18 mouse cellular contexts compared by ENCODE assay signal in genomic region chr4:89313461-89313860, GRCm38 (mm10). TPM values are rescaled to one million over a fixed set of nuclear protein-coding genes. Genes with fewer than 3 reads are reported as not detected.
DNase-seq lines count a peak whose midpoint lies in the region; ATAC-seq lines count a peak whose summit lies in the region.
"Had no signal": no experiment of that assay in that cellular context is flagged by ENCODE, and none has a peak within 500 bp of the region (broad histone marks: within the 10 kb centered on the region; RNA-seq: fewer than 3 reads in every experiment).

No protein-coding gene starts in this region.

- DNase-seq in adrenal gland, postnatal 10 days, result peak; percentile 47
- DNase-seq in adrenal gland, adult 8-10 months, result no peak
- peak; percentile 86 for DNase-seq in intestine, embryonic 14.5 days (ENCODE audit: low spot score)
- peak; percentile 67 for DNase-seq in retina, embryonic 14.5 days (ENCODE audit: low spot score)
- DNase-seq in retina, postnatal 1 day, result no peak
- peak; percentile 76 for DNase-seq in mesoderm, embryonic 11.5 days (ENCODE audit: low read depth, low spot score)
- DNase-seq in T-cell, adult 2 months (ENCODE audit: low spot score), result no peak
- DNase-seq: kidney, adult 11 months; left cerebral cortex, postnatal 4 days had no signal

- H3K36me3 ChIP-seq in intestine, embryonic 14.5 days (ENCODE audit: control insufficient read depth, insufficient read depth, low read length), result no peaks in the 10 kb centered on the region
- no peaks in the 10 kb centered on the region for H3K36me3 ChIP-seq in intestine, embryonic 16.5 days (ENCODE audit: control insufficient read depth, insufficient read depth, low read length)
- H3K36me3 ChIP-seq: embryonic facial prominence, embryonic 12.5 days had no signal

- H3K9me3 ChIP-seq in intestine, embryonic 14.5 days (ENCODE audit: control insufficient read depth, low read length), result no peaks in the 10 kb centered on the region
- no peaks in the 10 kb centered on the region for H3K9me3 ChIP-seq in intestine, embryonic 16.5 days (ENCODE audit: control insufficient read depth, low read length)
- H3K9me3 ChIP-seq: embryonic facial prominence, embryonic 12.5 days had no signal

- no peaks in the 10 kb centered on the region for H3K4me1 ChIP-seq in intestine, embryonic 14.5 days (replicated peaks; ENCODE audit: control insufficient read depth, insufficient read depth, low read length)
- peaks cover 3% of the 10 kb centered on the region; the same call in 1 of the 2 replicates for H3K4me1 ChIP-seq in intestine, embryonic 16.5 days (ENCODE audit: control insufficient read depth, insufficient read depth, low read length)

- WGBS in intestine, embryonic 14.5 days, result 9% methylated on average over 13 of the region's 13 CpGs
- WGBS in intestine, embryonic 16.5 days, result 11% methylated on average over 13 of the region's 13 CpGs

- no peak overlapping the region for H3K27ac ChIP-seq in intestine, embryonic 14.5 days (ENCODE audit: low read depth)
- H3K27ac ChIP-seq in intestine, embryonic 16.5 days (ENCODE audit: low read length), result no peak overlapping the region
- H3K27ac ChIP-seq: embryonic facial prominence, embryonic 12.5 days; stomach, postnatal 0 days had no signal

- H3K9ac ChIP-seq in intestine, embryonic 14.5 days (ENCODE audit: low read length), result no peak overlapping the region
- no peak overlapping the region for H3K9ac ChIP-seq in intestine, embryonic 16.5 days (ENCODE audit: low read depth, low read length)
- H3K9ac ChIP-seq: embryonic facial prominence, embryonic 12.5 days had no signal

- H3K4me3 ChIP-seq in intestine, embryonic 14.5 days (ENCODE audit: low read depth, low read length), result no peak overlapping the region
- H3K4me3 ChIP-seq in intestine, embryonic 16.5 days (ENCODE audit: low read length), result no peak overlapping the region
- H3K4me3 ChIP-seq: embryonic facial prominence, embryonic 12.5 days had no signal

- no peak for ATAC-seq in intestine, embryonic 14.5 days (replicated peaks; ENCODE audit: low FRiP score, low TSS enrichment, low read depth)
- ATAC-seq in intestine, embryonic 16.5 days, result no peak
- ATAC-seq: activated CD4-positive, CD25-positive, alpha-beta regulatory T cell, adult 4 months; forebrain, embryonic 14.5 days had no signal

- H3K27me3 ChIP-seq in intestine, embryonic 14.5 days (replicated peaks; ENCODE audit: control insufficient read depth, insufficient read depth, low read length), result peaks cover 57% of the 10 kb centered on the region
- H3K27me3 ChIP-seq in intestine, embryonic 16.5 days (replicated peaks; ENCODE audit: control insufficient read depth, insufficient read depth, low read length), result peaks cover 17% of the 10 kb centered on the region

- H3K4me2 ChIP-seq in intestine, embryonic 14.5 days (ENCODE audit: low read length), result no peak overlapping the region
- no peak overlapping the region for H3K4me2 ChIP-seq in intestine, embryonic 16.5 days (ENCODE audit: low read depth, low read length)
- H3K4me2 ChIP-seq: embryonic facial prominence, embryonic 12.5 days had no signal

RNA-seq across cellular contexts. Expression of gene Cdkn2b, which starts 2.6 kb away (rescaled TPM):
- total RNA-seq in adrenal gland, postnatal 10 days (2021), result 1 to 10 TPM; 2.2 to 3.2 TPM
- 10 to 100 TPM; 12.2 to 14.8 (median 13.5) TPM for total RNA-seq in adrenal gland, adult 8-10 months (2022)
- polyA plus RNA-seq in intestine, embryonic 14.5 days (2014; fragmentation: Nextera tagmentation; extraction: Ambion mirVana), result 4.7 and 6.6 TPM in 2 replicates
- polyA plus RNA-seq in intestine, embryonic 16.5 days (2015; fragmentation: Nextera tagmentation; extraction: Ambion mirVana), result 25.5 and 26.0 TPM in 2 replicates

RNA-seq across cellular contexts. Expression of gene Cdkn2a, which starts 19.0 kb away (rescaled TPM):
- under 1 TPM; 0.51 to 0.67 TPM for total RNA-seq in adrenal gland, postnatal 10 days (2021)
- 10 to 100 TPM; 15.7 to 17.8 (median 17.1) TPM for total RNA-seq in adrenal gland, adult 8-10 months (2022)
- polyA plus RNA-seq in intestine, embryonic 14.5 days (2014; fragmentation: Nextera tagmentation; extraction: Ambion mirVana), result not detected in 2 replicates
- not detected in 2 replicates for polyA plus RNA-seq in intestine, embryonic 16.5 days (2015; fragmentation: Nextera tagmentation; extraction: Ambion mirVana)
- total RNA-seq: gastrocnemius, postnatal 4 days; midbrain, postnatal 0 days had no signal
- polyA plus RNA-seq: embryonic facial prominence, embryonic 12.5 days; forebrain, embryonic 14.5 days; heart, postnatal 0 days; lung, embryonic 16.5 days; midbrain, postnatal 0 days; stomach, postnatal 0 days had no signal

Comparison
In these comparisons a context has a peak if more than half of its experiments do, and no peak if none do; other contexts are left out.
1. DNase-seq: peak in adrenal gland, postnatal 10 days (single experiment), intestine, embryonic 14.5 days (single experiment), retina, embryonic 14.5 days (single experiment) and mesoderm, embryonic 11.5 days (single experiment); none in adrenal gland, adult 8-10 months (single experiment), retina, postnatal 1 day (single experiment) and T-cell, adult 2 months (single experiment).
2. RNA of gene Cdkn2a, which starts 19.0 kb away (total RNA-seq): 15.7 to 17.8 TPM in adrenal gland, adult 8-10 months; 0.51 to 0.67 TPM in adrenal gland, postnatal 10 days; every median in the first group is over 10 times any median in the second.